Mouse (Mus musculus): ENCODE data around the gene Plcb3. TPM values are rescaled to one million over a fixed set of nuclear protein-coding genes. Genes with fewer than 3 reads are reported as not detected.

The Plcb3 gene
- total RNA-seq, 2 experiments from 2014 or later = 13.3 to 14.4 TPM

GRCm38 (mm10) chr19:6906199-6906598, 70.1 kb downstream of the Plcb3 start:
- no peak for DNase-seq (ENCODE audit: low spot score in 2 of 2)

GRCm38 (mm10) chr19:6905498-6906159, 70.6 kb downstream of the Plcb3 start:
- DNase-seq (ENCODE audit: low spot score in 2 of 2) = no peak

DNA sequence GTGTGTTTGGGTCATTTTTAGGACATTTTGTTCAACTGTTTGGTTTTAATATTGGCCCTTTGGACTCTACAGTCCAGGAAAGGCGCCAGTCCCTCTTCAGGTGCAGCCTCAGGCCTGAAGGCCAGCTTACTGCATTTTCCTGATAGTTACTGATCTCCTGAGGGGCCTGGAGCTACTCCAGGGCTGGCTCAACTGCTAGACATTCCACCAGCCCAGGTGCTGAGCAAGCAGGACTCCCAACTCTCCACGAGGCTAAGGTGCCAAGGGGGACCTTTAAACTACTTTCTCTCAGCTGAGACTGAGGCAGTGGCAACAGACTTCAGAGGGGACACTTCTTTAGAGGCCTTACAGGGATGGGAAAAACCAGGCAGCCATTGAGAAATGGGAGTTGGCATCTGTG, 71.4 kb downstream of the Plcb3 start:
- DNase-seq (ENCODE audit: low spot score in 2 of 2) = no peak

DNA sequence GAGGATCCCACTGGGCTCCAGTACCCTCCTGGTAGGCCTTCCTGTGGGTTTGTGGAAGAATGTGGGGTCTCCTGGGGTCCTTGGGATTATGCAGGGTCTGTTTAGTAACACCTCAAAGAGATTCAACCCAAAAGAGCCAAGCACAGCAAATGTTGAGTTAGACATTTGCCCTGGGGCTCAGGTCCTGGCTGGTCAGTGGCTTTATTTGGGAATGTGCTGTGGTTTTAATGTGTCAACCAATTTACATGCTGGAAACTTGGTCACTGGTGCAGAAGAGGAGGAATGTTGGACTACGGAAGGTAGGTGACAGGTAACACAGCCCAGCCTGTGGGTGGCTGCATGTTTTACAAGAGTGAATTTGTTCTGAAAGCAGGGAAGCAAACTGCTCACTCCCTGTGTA, 73.2 kb downstream of the Plcb3 start:
- no peak for DNase-seq (ENCODE audit: low spot score in 2 of 2)

Small RNA genes lying within 50 kb of the gene (microRNA-seq; reads per million reads assigned to microRNA genes)
- gene Mir6990 = 6.0 to 6.2 reads per million in 2 experiments

Other genes starting within 250 kb of the Plcb3 start
- 10 to 100 TPM; 36.2 to 43.7 TPM for gene Rps6ka4, start 135.8 kb downstream of the Plcb3 start, total RNA-seq (2021)
- gene Ccdc88b, start 118.3 kb downstream of the Plcb3 start, total RNA-seq (2021) = 10 to 100 TPM; 13.8 to 16.1 TPM
- 10 to 100 TPM; 43.1 to 53.9 TPM for gene Trmt112, start 66.8 kb downstream of the Plcb3 start, total RNA-seq (2021)
- 100 to 1,000 TPM; 383 to 385 TPM for gene Prdx5, start 66.4 kb downstream of the Plcb3 start, total RNA-seq (2021)
- gene Esrra, start 54.7 kb downstream of the Plcb3 start, total RNA-seq (2021) = 10 to 100 TPM; 59.5 to 59.6 TPM
- gene Catsperz, start 51.1 kb downstream of the Plcb3 start, total RNA-seq (2021) = 10 to 100 TPM in 1 of 2 experiments, 1 to 10 TPM in 1; 8.2 to 12.6 TPM
- gene Kcnk4, start 42.0 kb downstream of the Plcb3 start, total RNA-seq (2021) = 10 to 100 TPM; 15.4 to 17.0 TPM
- gene Bad, start 34.6 kb downstream of the Plcb3 start, total RNA-seq (2021) = 10 to 100 TPM; 37.8 to 44.4 TPM
- gene Gpr137, start 34.0 kb downstream of the Plcb3 start, total RNA-seq (2021) = 100 to 1,000 TPM; 105 to 108 TPM
- gene Ppp1r14b, start 1.5 kb downstream of the Plcb3 start, total RNA-seq (2021) = 10 to 100 TPM; 60.8 to 61.9 TPM
- gene Fkbp2, start 4.0 kb upstream of the Plcb3 start, total RNA-seq (2021) = 10 to 100 TPM; 94.2 to 94.6 TPM
- 10 to 100 TPM; 95.2 to 95.4 TPM for gene Vegfb, start 11.2 kb upstream of the Plcb3 start, total RNA-seq (2021)
- gene Dnajc4, start 16.1 kb upstream of the Plcb3 start, total RNA-seq (2021) = 10 to 100 TPM; 24.7 to 27.9 TPM
- 10 to 100 TPM; 12.7 to 14.0 TPM for gene Nudt22, start 19.6 kb upstream of the Plcb3 start, total RNA-seq (2021)
- gene Trpt1, start 19.7 kb upstream of the Plcb3 start, total RNA-seq (2021) = 10 to 100 TPM; 17.2 to 17.8 TPM
- 1 to 10 TPM; 4.2 to 5.1 TPM for gene Fermt3, start 43.0 kb upstream of the Plcb3 start, total RNA-seq (2021)
- 100 to 1,000 TPM; 218 to 230 TPM for gene Stip1, start 63.5 kb upstream of the Plcb3 start, total RNA-seq (2021)
- gene Macrod1, start 80.3 kb upstream of the Plcb3 start, total RNA-seq (2021) = 10 to 100 TPM; 22.9 to 23.7 TPM
- 10 to 100 TPM; 21.6 to 22.0 TPM for gene Flrt1, start 129.3 kb upstream of the Plcb3 start, total RNA-seq (2021)
- 100 to 1,000 TPM; 306 to 307 TPM for gene Otub1, start 229.8 kb upstream of the Plcb3 start, total RNA-seq (2021)
- 1,000 to 10,000 TPM in 1 of 2 experiments, 100 to 1,000 TPM in 1; 974 to 1,030 TPM for gene Cox8a, start 241.1 kb upstream of the Plcb3 start, total RNA-seq (2021)

Measured in layer of hippocampus, adult 18-20 months (tissue).